Mouse (Mus musculus) heart, embryonic 14.5 days (tissue): ENCODE measurements at regions not wholly inside any gene's neighbourhood (a gene's known extent, or its start where the extent isn't known, plus 50 kb on each side); places are given as distances from the start of the nearest gene placed in this dataset.

Experiments used
- ATAC-seq: fragments of 200-750 bp; cut with Nextera tagmentation; 2 replicates; pipeline ENCODE4 v1.8.0; 2017; ENCODE audit warnings: low read depth, moderate TSS enrichment; ENCODE audit not compliant: insufficient number of reproducible peaks, insufficient read depth, low FRiP score
- H3K27ac ChIP-seq, 2 experiments: fragments of 200-500 bp in 1 of 2; fragments of 300-500 bp in 1 of 2; sonication (generic) in 1 of 2; replicated peaks in 1 of 2; 2 replicates each; pipeline ENCODE4 v1.5.1; 2012 to 2014; ENCODE audit warnings: low read depth in 2 of 2, low read length in 2 of 2, control low read depth in 1 of 2, mild to moderate bottlenecking in 1 of 2, mixed read lengths in 1 of 2; ENCODE audit not compliant: control insufficient read depth in 1 of 2, insufficient read depth in 1 of 2
- H3K27me3 ChIP-seq: fragments of 300-500 bp; sonication (generic); 2 replicates; pipeline ENCODE4 v1.6.1; 2014; ENCODE audit warnings: mild to moderate bottlenecking, low read length, control low read depth; ENCODE audit not compliant: control insufficient read depth, insufficient read depth
- H3K36me3 ChIP-seq: fragments of 300-500 bp; sonication (generic); 2 replicates; pipeline ENCODE4 v1.6.1; 2014; ENCODE audit warnings: mild to moderate bottlenecking, control low read depth, low read length, mixed read lengths; ENCODE audit not compliant: control insufficient read depth, insufficient read depth
- H3K4me1 ChIP-seq, 2 experiments: fragments of 200-500 bp in 1 of 2; fragments of 300-500 bp in 1 of 2; sonication (generic) in 1 of 2; 2 replicates each; pipeline ENCODE4 v1.6.1; 2012 to 2014; ENCODE audit warnings: low read length in 2 of 2, control low read depth in 1 of 2, mixed read lengths in 1 of 2; ENCODE audit not compliant: control insufficient read depth in 2 of 2, insufficient read depth in 2 of 2
- H3K4me2 ChIP-seq: fragments of 300-500 bp; sonication (generic); 2 replicates; pipeline ENCODE4 v1.6.1; 2014; ENCODE audit warnings: mild to moderate bottlenecking, low read length
- H3K4me3 ChIP-seq, 2 experiments: fragments of 200-500 bp in 1 of 2; fragments of 300-500 bp in 1 of 2; sonication (generic) in 1 of 2; 2 replicates each; pipeline ENCODE4 v1.5.1; 2012 to 2014; ENCODE audit warnings: low read length in 2 of 2, mild to moderate bottlenecking in 2 of 2, control low read depth in 1 of 2, low read depth in 1 of 2, moderate library complexity in 1 of 2; ENCODE audit not compliant: control insufficient read depth in 1 of 2, insufficient read depth in 1 of 2
- H3K9ac ChIP-seq: fragments of 300-500 bp; sonication (generic); 2 replicates; pipeline ENCODE4 v1.6.1; 2014; ENCODE audit warnings: mild to moderate bottlenecking, low read length
- H3K9me3 ChIP-seq: fragments of 300-500 bp; sonication (generic); 2 replicates; pipeline ENCODE4 v1.6.1; 2016; ENCODE audit warnings: low read length, control low read depth; ENCODE audit not compliant: control insufficient read depth
- WGBS: fragments of 180-500 bp; shearing (Covaris S2); extraction: QIAGEN DNeasy Blood & Tissue Kit; methylation state at CpG from one replicate; pipeline ENCODE4 v1.1.7; 2014; 5-methylcytosine and 5-hydroxymethylcytosine counted together

- H3K4me1 ChIP-seq, result no peaks in the 10 kb centered on the region
- H3K9ac ChIP-seq, result no peak overlapping the region
- H3K4me3 ChIP-seq, result no peak overlapping the region
- WGBS, result 66% methylated on average over 4 of the region's 4 CpGs
- H3K4me2 ChIP-seq, result no peak overlapping the region
- no peaks in the 10 kb centered on the region for H3K27me3 ChIP-seq
- no peak overlapping the region for H3K27ac ChIP-seq
- no peak for ATAC-seq
- H3K9me3 ChIP-seq, result no peaks in the 10 kb centered on the region
- H3K36me3 ChIP-seq, result no peaks in the 10 kb centered on the region
Measured at GRCm38 (mm10) chr13:94619511-94619910, 169.2 kb upstream of the Tbca start.

- Histone ChIP-seq H3K9me3 (no peaks in the 10 kb centered on the region), H3K27ac (no peak overlapping the region), H3K4me2 (no peak overlapping the region), H3K9ac (no peak overlapping the region), H3K36me3 (no peaks in the 10 kb centered on the region), H3K4me3 (no peak overlapping the region), H3K4me1 (peaks cover 0 to 2% of the 10 kb centered on the region in 2 experiments; a peak in 1 of 4 replicates), H3K27me3 (no peaks in the 10 kb centered on the region)
- 74% methylated on average over 1 of the region's 1 CpGs for WGBS
- no peak for ATAC-seq
Measured at GRCm38 (mm10) chr13:94630055-94630454, 158.7 kb upstream of the Tbca start.

- no peak overlapping the region for H3K9ac ChIP-seq
- no peak overlapping the region for H3K27ac ChIP-seq
- no peaks in the 10 kb centered on the region for H3K9me3 ChIP-seq
- peaks cover 0 to 2% of the 10 kb centered on the region in 2 experiments; a peak in 1 of 4 replicates for H3K4me1 ChIP-seq
- ATAC-seq, result no peak
- no peaks in the 10 kb centered on the region for H3K36me3 ChIP-seq
- H3K4me3 ChIP-seq, result no peak overlapping the region
- WGBS, result 90% methylated on average over 6 of the region's 6 CpGs
- H3K27me3 ChIP-seq, result no peaks in the 10 kb centered on the region
- no peak overlapping the region for H3K4me2 ChIP-seq
Measured at GRCm38 (mm10) chr13:94630685-94631084, 158.0 kb upstream of the Tbca start.

GRCm38 (mm10) chr13:94632730-94633129 is 156.0 kb upstream of the Tbca start:
- H3K4me1 ChIP-seq, result peaks cover 0 to 2% of the 10 kb centered on the region in 2 experiments; a peak in 1 of 4 replicates
- ATAC-seq, result no peak
- no peak overlapping the region for H3K27ac ChIP-seq
- no peak overlapping the region for H3K4me2 ChIP-seq
- no peak overlapping the region for H3K4me3 ChIP-seq
- H3K9me3 ChIP-seq, result no peaks in the 10 kb centered on the region
- H3K27me3 ChIP-seq, result no peaks in the 10 kb centered on the region
- no peak overlapping the region for H3K9ac ChIP-seq
- H3K36me3 ChIP-seq, result no peaks in the 10 kb centered on the region
- WGBS, result 35% methylated on average over 5 of the region's 5 CpGs

GRCm38 (mm10) chr13:94640336-94640735 is 148.4 kb upstream of the Tbca start:
- 74% methylated on average over 5 of the region's 5 CpGs for WGBS
- Histone ChIP-seq H3K4me3 (no peak overlapping the region), H3K27ac (no peak overlapping the region), H3K9ac (no peak overlapping the region), H3K27me3 (no peaks in the 10 kb centered on the region), H3K36me3 (no peaks in the 10 kb centered on the region), H3K9me3 (no peaks in the 10 kb centered on the region), H3K4me2 (no peak overlapping the region), H3K4me1 (no peaks in the 10 kb centered on the region)
- no peak for ATAC-seq

- Histone ChIP-seq H3K27me3 (no peaks in the 10 kb centered on the region), H3K4me1 (peaks cover 4% of the 10 kb centered on the region in 2 experiments; a peak in 3 of 4 replicates), H3K4me3 (no peak overlapping the region), H3K4me2 (no peak overlapping the region), H3K9ac (no peak overlapping the region), H3K9me3 (no peaks in the 10 kb centered on the region), H3K36me3 (no peaks in the 10 kb centered on the region), H3K27ac (no peak overlapping the region)
- WGBS, result 73% methylated on average over 19 of the region's 19 CpGs
- no peak for ATAC-seq
Measured at GRCm38 (mm10) chr13:94645241-94646206, 143.2 kb upstream of the Tbca start.

GRCm38 (mm10) chr13:94646326-94646725 is 142.4 kb upstream of the Tbca start:
- Histone ChIP-seq H3K9ac (no peak overlapping the region), H3K27me3 (no peaks in the 10 kb centered on the region), H3K9me3 (no peaks in the 10 kb centered on the region), H3K4me1 (peaks cover 4% of the 10 kb centered on the region in 2 experiments; a peak in 3 of 4 replicates), H3K27ac (no peak overlapping the region), H3K36me3 (no peaks in the 10 kb centered on the region), H3K4me3 (no peak overlapping the region), H3K4me2 (no peak overlapping the region)
- ATAC-seq, result no peak
- WGBS, result 70% methylated on average over 2 of the region's 2 CpGs
